Mouse (Mus musculus): Measurements from ENCODE around the gene Lsm10. TPM values are rescaled to one million over a fixed set of nuclear protein-coding genes. Genes with fewer than 3 reads are reported as not detected.
"Not testable (repeated sequence)": the region's sequence is repeated elsewhere in the genome, so short reads cannot be mapped to it uniquely, and the experiment has no call there.

Lsm10 gene
- polyA plus RNA-seq, 1 experiment from 2014 or later, result 48.5 TPM

- WGBS, result 87% methylated on average over 4 of the region's 4 CpGs
- Histone ChIP-seq H3K4me3 (no peak overlapping the region), H3K27me3 (replicated peaks; ENCODE audit: low read depth, poor library complexity, severe bottlenecking) (no peaks in the 10 kb centered on the region), H3K36me3 (replicated peaks) (peaks cover 27% of the 10 kb centered on the region), H3K4me1 (no peaks in the 10 kb centered on the region), H3K9me3 (no peaks in the 10 kb centered on the region), H3K27ac (replicated peaks) (no peak overlapping the region)
- no peak for DNase-seq (ENCODE audit: low spot score)
Measured at GRCm38 (mm10) chr4:126079266-126079665, 17.2 kb upstream of the Lsm10 start.

GRCm38 (mm10) chr4:126081601-126082000 is 14.8 kb upstream of the Lsm10 start:
- Histone ChIP-seq H3K27ac (replicated peaks) (no peak overlapping the region), H3K36me3 (replicated peaks) (peaks cover 18% of the 10 kb centered on the region), H3K4me1 (0 out of 2 replicates have a peak, but pooled peaks cover 4% of the 10 kb centered on the region), H3K9me3 (no peaks in the 10 kb centered on the region), H3K4me3 (no peak overlapping the region), H3K27me3 (replicated peaks; ENCODE audit: low read depth, poor library complexity, severe bottlenecking) (no peaks in the 10 kb centered on the region)
- no peak for DNase-seq (ENCODE audit: low spot score)
- WGBS, result 92% methylated on average over 1 of the region's 1 CpGs

DNA sequence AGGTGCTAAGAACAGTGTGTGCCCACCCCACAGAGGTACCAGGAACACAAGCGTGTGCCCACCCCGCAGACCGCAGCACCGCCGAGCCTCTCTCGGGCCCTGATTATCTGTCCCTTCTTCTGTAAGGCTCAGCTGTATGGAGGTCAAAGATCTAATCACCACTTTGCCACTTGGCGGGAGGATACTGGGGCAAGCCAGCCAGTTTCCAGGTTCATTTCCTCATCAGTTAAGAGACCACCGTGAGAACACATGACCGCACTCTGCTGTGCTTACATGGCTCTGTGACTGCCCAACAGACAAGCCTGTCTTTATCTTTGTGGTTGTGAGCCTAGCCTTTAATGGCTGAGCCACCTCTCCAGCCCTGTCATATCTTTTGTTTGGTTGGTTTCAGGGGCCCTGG is 13.4 kb upstream of the Lsm10 start:
- Histone ChIP-seq H3K36me3 (replicated peaks) (peaks cover 18% of the 10 kb centered on the region), H3K27me3 (replicated peaks; ENCODE audit: low read depth, poor library complexity, severe bottlenecking) (no peaks in the 10 kb centered on the region), H3K4me3 (no peak overlapping the region), H3K4me1 (0 out of 2 replicates have a peak, but pooled peaks cover 4% of the 10 kb centered on the region), H3K9me3 (no peaks in the 10 kb centered on the region), H3K27ac (replicated peaks) (no peak overlapping the region)
- no peak for DNase-seq (ENCODE audit: low spot score)
- 90% methylated on average over 9 of the region's 9 CpGs for WGBS

- Histone ChIP-seq H3K27me3 (replicated peaks; ENCODE audit: low read depth, poor library complexity, severe bottlenecking) (no peaks in the 10 kb centered on the region), H3K9me3 (no peaks in the 10 kb centered on the region), H3K4me3 (no peak overlapping the region), H3K36me3 (replicated peaks) (peaks cover 18% of the 10 kb centered on the region), H3K27ac (replicated peaks) (no peak overlapping the region), H3K4me1 (0 out of 2 replicates have a peak, but pooled peaks cover 4% of the 10 kb centered on the region)
- WGBS, result 72% methylated on average over 8 of the region's 8 CpGs
- DNase-seq (ENCODE audit: low spot score), result no peak
Measured at GRCm38 (mm10) chr4:126084382-126084781, 12.0 kb upstream of the Lsm10 start.

GRCm38 (mm10) chr4:126085996-126086576 is 10.3 kb upstream of the Lsm10 start:
- peak; percentile 86 for DNase-seq (ENCODE audit: low spot score)
- 0 out of 2 replicates have a peak, but pooled peaks cover 6% of the 10 kb centered on the region for H3K4me1 ChIP-seq
- WGBS, result 31% methylated on average over 7 of the region's 7 CpGs
- no peak overlapping the region for H3K27ac ChIP-seq (replicated peaks)
- H3K36me3 ChIP-seq (replicated peaks), result peaks cover 12% of the 10 kb centered on the region
- H3K9me3 ChIP-seq, result no peaks in the 10 kb centered on the region
- no peaks in the 10 kb centered on the region for H3K27me3 ChIP-seq (replicated peaks; ENCODE audit: low read depth, poor library complexity, severe bottlenecking)
- H3K4me3 ChIP-seq, result no peak overlapping the region

DNA sequence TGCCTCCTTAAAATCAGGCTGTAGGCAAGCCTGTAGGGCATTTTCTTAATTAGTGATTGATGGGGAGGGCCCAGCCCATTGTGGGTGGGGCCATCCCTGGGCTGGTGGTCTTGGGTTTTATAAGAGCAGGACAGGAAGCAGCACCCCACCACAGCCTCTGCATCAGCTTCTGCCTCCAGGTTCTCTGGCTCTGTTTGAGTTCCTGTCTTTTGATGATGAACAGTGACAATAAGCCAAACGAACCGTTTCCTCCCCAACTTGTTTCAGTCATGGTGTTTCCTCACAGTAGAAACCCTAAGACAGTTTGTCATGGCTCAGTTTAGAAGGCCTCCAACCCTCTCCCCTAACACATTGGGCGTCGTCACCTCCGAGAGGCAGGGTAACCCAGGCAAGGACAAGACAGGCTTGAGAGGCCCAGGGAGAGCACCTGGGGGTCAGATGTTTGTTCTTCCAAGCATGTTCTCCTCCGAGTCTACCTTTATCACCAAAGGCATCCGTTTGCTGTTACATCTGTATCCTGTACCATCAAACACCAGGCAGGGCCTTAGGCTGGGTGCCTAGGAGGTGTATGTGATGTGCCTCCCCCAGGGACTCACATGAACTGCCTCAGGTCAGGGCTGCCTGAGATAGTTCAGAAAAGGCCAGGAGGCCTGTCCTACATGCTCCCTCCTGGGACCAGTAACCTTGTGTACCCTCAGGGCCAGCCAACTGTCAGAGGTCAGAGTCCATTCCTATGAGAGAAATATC is 6.1 kb upstream of the Lsm10 start:
- Histone ChIP-seq H3K4me1 (0 out of 2 replicates have a peak, but pooled peaks cover 6% of the 10 kb centered on the region), H3K4me3 (no peak overlapping the region), H3K9me3 (no peaks in the 10 kb centered on the region), H3K36me3 (replicated peaks) (no peaks in the 10 kb centered on the region), H3K27me3 (replicated peaks; ENCODE audit: low read depth, poor library complexity, severe bottlenecking) (no peaks in the 10 kb centered on the region), H3K27ac (replicated peaks) (no peak overlapping the region)
- DNase-seq (ENCODE audit: low spot score), result no peak
- WGBS, result 75% methylated on average over 7 of the region's 7 CpGs

DNA sequence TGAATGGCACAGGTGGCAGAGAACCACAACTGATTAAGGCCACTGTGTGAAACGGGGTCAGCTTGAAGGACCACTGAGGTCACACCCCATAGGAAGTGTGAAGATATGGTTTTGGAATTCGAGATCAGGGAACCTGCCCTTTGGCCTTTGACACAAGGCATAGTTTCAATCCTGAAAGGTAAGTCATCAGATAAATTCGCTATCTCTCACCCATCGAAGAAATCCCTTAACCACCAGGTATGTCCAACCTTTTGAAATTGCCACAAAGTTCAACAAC is 5.6 kb upstream of the Lsm10 start:
- H3K27ac ChIP-seq (replicated peaks), result no peak overlapping the region
- 0 out of 2 replicates have a peak, but pooled peaks cover 6% of the 10 kb centered on the region for H3K4me1 ChIP-seq
- 74% methylated on average over 4 of the region's 4 CpGs for WGBS
- no peak overlapping the region for H3K4me3 ChIP-seq
- H3K27me3 ChIP-seq (replicated peaks; ENCODE audit: low read depth, poor library complexity, severe bottlenecking), result no peaks in the 10 kb centered on the region
- H3K9me3 ChIP-seq, result no peaks in the 10 kb centered on the region
- no peak for DNase-seq (ENCODE audit: low spot score)
- no peaks in the 10 kb centered on the region for H3K36me3 ChIP-seq (replicated peaks)

DNA sequence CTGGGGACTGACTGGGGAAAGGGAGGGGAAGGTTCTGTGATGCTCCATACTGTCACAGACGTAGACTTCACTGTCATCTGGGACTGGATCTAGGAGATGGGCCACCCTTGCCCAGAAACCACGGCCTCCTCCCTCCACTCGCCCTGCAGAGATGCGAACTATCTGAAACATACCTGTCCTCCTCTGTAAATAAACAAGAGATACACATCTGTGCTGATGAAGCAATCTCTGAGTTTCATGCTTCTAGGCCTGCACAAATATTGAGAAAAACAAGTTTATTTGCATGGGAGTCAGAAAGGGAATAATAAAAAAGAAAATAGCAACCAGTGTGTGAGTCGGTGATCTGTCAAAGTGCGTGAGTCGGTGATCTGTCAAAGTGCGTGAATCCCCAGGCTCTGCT is 4.5 kb upstream of the Lsm10 start:
- Histone ChIP-seq H3K4me3 (no peak overlapping the region), H3K4me1 (peaks cover 4% of the 10 kb centered on the region; the same call in 1 of the 2 replicates), H3K36me3 (replicated peaks) (no peaks in the 10 kb centered on the region), H3K27ac (replicated peaks) (no peak overlapping the region), H3K9me3 (no peaks in the 10 kb centered on the region), H3K27me3 (replicated peaks; ENCODE audit: low read depth, poor library complexity, severe bottlenecking) (no peaks in the 10 kb centered on the region)
- 84% methylated on average over 8 of the region's 8 CpGs for WGBS
- DNase-seq (ENCODE audit: low spot score), result no peak

DNA sequence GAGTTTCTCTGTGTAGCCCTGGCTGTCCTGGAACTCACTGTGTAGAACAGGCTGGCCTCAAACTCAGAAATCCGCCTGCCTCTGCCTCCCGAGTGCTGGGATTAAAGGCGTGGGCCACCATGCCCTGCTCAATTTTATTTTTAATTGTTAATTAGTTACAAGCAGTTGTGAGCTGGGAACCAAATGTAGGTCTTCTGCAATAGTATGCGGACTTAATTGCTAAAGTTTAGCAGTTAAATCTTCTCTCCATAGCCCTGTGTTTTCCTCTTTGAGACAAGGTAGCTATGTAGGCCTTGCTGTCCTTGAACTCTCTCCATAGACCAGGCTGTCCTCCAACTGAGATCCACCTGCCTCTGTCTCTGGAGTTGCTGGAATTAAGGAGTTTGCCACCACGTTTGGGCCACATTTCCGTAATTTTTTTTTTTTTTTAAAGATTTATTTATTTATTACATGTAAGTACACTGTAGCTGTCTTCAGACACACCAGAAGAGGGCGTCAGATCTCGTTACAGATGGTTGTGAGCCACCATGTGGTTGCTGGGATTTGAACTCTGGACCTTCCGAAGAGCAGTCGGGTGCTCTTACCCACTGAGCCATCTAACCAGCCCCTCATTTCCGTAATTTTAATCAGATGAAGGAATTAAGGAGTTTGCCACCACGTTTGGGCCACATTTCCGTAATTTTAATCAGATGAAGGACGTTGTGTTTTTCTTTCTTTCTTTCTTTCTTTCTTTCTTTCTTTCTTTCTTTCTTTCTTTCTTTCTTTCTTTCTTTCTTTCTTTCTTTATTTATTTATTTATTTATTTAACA is 597 bp upstream of the Lsm10 start:
- not testable (repeated sequence) for H3K9me3 ChIP-seq; H3K27me3 ChIP-seq (replicated peaks; ENCODE audit: low read depth, poor library complexity, severe bottlenecking); DNase-seq (ENCODE audit: low spot score); H3K4me1 ChIP-seq
- Histone ChIP-seq H3K36me3 (replicated peaks) (peaks cover 32% of the 10 kb centered on the region), H3K4me3 (peak overlapping the region; percentile 67), H3K27ac (replicated peaks) (peak overlapping the region; percentile 85)
- WGBS, result 59% methylated on average over 14 of the region's 14 CpGs

- no peak for DNase-seq (ENCODE audit: low spot score)
- peak overlapping the region; percentile 67; the same call in 1 of the 2 replicates for H3K4me3 ChIP-seq
- H3K9me3 ChIP-seq, result no peaks in the 10 kb centered on the region
- no peak overlapping the region for H3K27ac ChIP-seq (replicated peaks)
- 93% methylated on average over 20 of the region's 20 CpGs for WGBS
- H3K27me3 ChIP-seq (replicated peaks; ENCODE audit: low read depth, poor library complexity, severe bottlenecking), result no peaks in the 10 kb centered on the region
- H3K36me3 ChIP-seq (replicated peaks), result peaks cover 35% of the 10 kb centered on the region
- peaks cover 15% of the 10 kb centered on the region for H3K4me1 ChIP-seq
Measured at GRCm38 (mm10) chr4:126097711-126098253, 1.4 kb downstream of the Lsm10 start.

DNA sequence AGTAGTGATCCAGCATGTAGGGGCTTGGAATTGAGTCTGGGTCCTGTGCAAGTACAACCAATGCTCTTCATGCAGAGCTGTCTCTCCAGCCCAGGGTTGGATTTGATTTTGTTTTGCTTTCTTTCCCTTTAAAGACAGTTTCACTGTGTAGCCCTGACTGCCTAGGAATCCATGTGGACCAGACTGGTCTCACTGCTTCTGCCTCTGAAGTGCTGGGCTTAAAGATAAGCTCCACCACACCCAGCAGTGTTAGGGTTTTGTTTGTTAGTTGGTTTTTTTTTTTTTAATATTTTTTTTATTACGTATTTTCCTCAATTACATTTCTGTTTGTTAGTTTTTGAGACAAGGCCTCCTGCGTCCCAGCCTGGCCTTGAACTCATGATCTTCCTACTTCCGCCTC is 2.9 kb downstream of the Lsm10 start:
- Histone ChIP-seq H3K36me3 (replicated peaks) (peaks cover 35% of the 10 kb centered on the region), H3K4me1 (peaks cover 24% of the 10 kb centered on the region), H3K4me3 (no peak overlapping the region), H3K27ac (replicated peaks) (no peak overlapping the region), H3K9me3 (no peaks in the 10 kb centered on the region), H3K27me3 (replicated peaks; ENCODE audit: low read depth, poor library complexity, severe bottlenecking) (no peaks in the 10 kb centered on the region)
- no peak for DNase-seq (ENCODE audit: low spot score)
- WGBS, result 88% methylated on average over 3 of the region's 3 CpGs

- 85% methylated on average over 3 of the region's 3 CpGs for WGBS
- Histone ChIP-seq H3K4me1 (peaks cover 38% of the 10 kb centered on the region), H3K36me3 (replicated peaks) (peaks cover 35% of the 10 kb centered on the region), H3K4me3 (no peak overlapping the region), H3K9me3 (no peaks in the 10 kb centered on the region), H3K27me3 (replicated peaks; ENCODE audit: low read depth, poor library complexity, severe bottlenecking) (no peaks in the 10 kb centered on the region), H3K27ac (replicated peaks) (no peak overlapping the region)
- no peak for DNase-seq (ENCODE audit: low spot score)
Measured at GRCm38 (mm10) chr4:126100764-126101163, 4.3 kb downstream of the Lsm10 start.
